Mouse (Mus musculus): ENCODE measurements at regions not wholly inside any gene's neighbourhood (a gene's known extent, or its start where the extent isn't known, plus 50 kb on each side); places are given as distances from the start of the nearest gene placed in this dataset.

- DNase-seq, result no peak
These were observed 109.1 kb downstream of the 2410131K14Rik start for GRCm38 (mm10) chr5:118354127-118354526.

- DNase-seq, result no peak
These were observed 109.8 kb downstream of the 2410131K14Rik start for GRCm38 (mm10) chr5:118354871-118355270.

GRCm38 (mm10) chr5:118355287-118355686, 110.3 kb downstream of the 2410131K14Rik start:
- no peak for DNase-seq

GRCm38 (mm10) chr5:118355691-118356337, 110.8 kb downstream of the 2410131K14Rik start:
- peak; percentile 39 for DNase-seq

GRCm38 (mm10) chr5:118359646-118360373, 114.8 kb downstream of the 2410131K14Rik start:
- no peak for DNase-seq

GRCm38 (mm10) chr5:118360374-118361064, 115.5 kb downstream of the 2410131K14Rik start:
- DNase-seq, result no peak

GRCm38 (mm10) chr5:118361133-118361852, 116.3 kb downstream of the 2410131K14Rik start:
- DNase-seq, result no peak

GRCm38 (mm10) chr5:118361853-118362406, 116.9 kb downstream of the 2410131K14Rik start:
- no peak for DNase-seq

- DNase-seq, result no peak
These were observed 117.7 kb downstream of the 2410131K14Rik start for GRCm38 (mm10) chr5:118362738-118363137.

GRCm38 (mm10) chr5:118363154-118363553, 118.1 kb downstream of the 2410131K14Rik start:
- DNase-seq, result no peak

- no peak for DNase-seq
These were observed 119.6 kb downstream of the 2410131K14Rik start for GRCm38 (mm10) chr5:118364646-118365045.

GRCm38 (mm10) chr5:118365196-118365595, 120.2 kb downstream of the 2410131K14Rik start:
- no peak for DNase-seq

GRCm38 (mm10) chr5:118365651-118366050, 120.6 kb downstream of the 2410131K14Rik start:
- DNase-seq, result no peak

- DNase-seq, result no peak
These were observed 122.0 kb downstream of the 2410131K14Rik start for GRCm38 (mm10) chr5:118367047-118367446.

- peak; percentile 34 for DNase-seq
These were observed 128.6 kb downstream of the 2410131K14Rik start for GRCm38 (mm10) chr5:118373581-118373981.

- DNase-seq, result peak; percentile 58
These were observed 129.9 kb downstream of the 2410131K14Rik start for GRCm38 (mm10) chr5:118374968-118375367.

- no peak for DNase-seq
These were observed 130.9 kb downstream of the 2410131K14Rik start for GRCm38 (mm10) chr5:118375916-118376315.

- DNase-seq, result no peak
These were observed 131.5 kb downstream of the 2410131K14Rik start for GRCm38 (mm10) chr5:118376478-118376877.

- no peak for DNase-seq
These were observed 132.4 kb downstream of the 2410131K14Rik start for GRCm38 (mm10) chr5:118377402-118377848.

- peak; percentile 73 for DNase-seq
These were observed 134.4 kb downstream of the 2410131K14Rik start for GRCm38 (mm10) chr5:118379245-118380051.

- DNase-seq, result no peak
These were observed 135.0 kb downstream of the 2410131K14Rik start for GRCm38 (mm10) chr5:118380052-118380421.

All from kidney, adult 11 months (tissue).